ENCODE assay signal across 16 mouse cellular contexts in the genomic region with DNA sequence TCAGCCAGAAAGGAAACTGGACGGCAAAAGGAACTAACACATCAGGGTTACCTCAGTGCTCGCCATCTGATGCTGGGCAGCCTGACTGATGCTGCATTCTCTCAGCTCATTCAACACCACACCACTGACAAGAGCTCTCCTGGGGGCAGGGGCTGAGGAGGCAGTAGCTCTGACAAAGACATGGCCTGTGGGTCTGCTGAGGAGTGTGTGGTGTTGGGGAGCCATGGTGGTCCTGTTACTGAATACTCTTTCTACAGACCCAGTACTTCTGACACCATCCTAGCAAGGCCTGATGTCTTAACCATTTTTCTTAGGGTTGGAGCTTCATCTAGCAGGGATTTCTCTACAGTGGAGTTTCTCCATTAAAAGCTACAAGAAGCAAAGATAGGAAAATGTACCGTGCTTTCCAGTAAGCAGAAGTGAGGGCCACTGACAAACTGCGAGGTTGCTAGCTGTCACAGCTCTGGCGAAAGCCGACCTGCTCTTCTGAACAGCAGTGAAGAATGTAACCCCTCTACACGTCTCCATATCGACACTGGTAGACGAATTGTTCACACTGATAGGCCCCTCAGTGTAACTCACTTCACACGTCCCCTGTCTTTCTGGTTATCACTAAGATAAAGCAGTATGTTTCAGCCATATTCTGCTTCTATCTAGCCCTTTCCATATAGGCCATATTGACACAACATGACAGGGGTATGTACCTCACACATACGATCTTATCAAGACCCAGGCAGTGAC.
DNase-seq lines count a peak whose midpoint lies in the region; ATAC-seq and TF ChIP-seq lines count a peak whose summit lies in the region.
"Had no signal": no experiment of that assay in that cellular context is flagged by ENCODE, and none has a peak within 500 bp of the region (broad histone marks: within the 10 kb centered on the region; RNA-seq: fewer than 3 reads in every experiment).

No protein-coding gene starts in this region.

- peaks cover 25% of the 10 kb centered on the region for H3K4me1 ChIP-seq in heart, embryonic 11.5 days (ENCODE audit: control insufficient read depth, insufficient read depth, low read length)
- H3K4me1 ChIP-seq in hindbrain, embryonic 12.5 days, result peaks cover 6% of the 10 kb centered on the region
- no peaks in the 10 kb centered on the region for H3K4me1 ChIP-seq in hindbrain, postnatal 0 days (ENCODE audit: insufficient read depth, low read length)
- H3K4me1 ChIP-seq in neural tube, embryonic 14.5 days (ENCODE audit: control insufficient read depth, insufficient read depth, low read length), result no peaks in the 10 kb centered on the region
- 0 out of 2 replicates have a peak, but pooled peaks cover 2% of the 10 kb centered on the region for H3K4me1 ChIP-seq in neural tube, embryonic 15.5 days

- ATAC-seq in heart, embryonic 11.5 days (replicated peaks; ENCODE audit: insufficient number of reproducible peaks, low FRiP score, low TSS enrichment), result peak; percentile 72
- ATAC-seq in hindbrain, embryonic 12.5 days (ENCODE audit: low FRiP score), result peak; percentile 60; the same call in 1 of the 2 replicates
- ATAC-seq in hindbrain, postnatal 0 days, result no peak
- peak; percentile 31; the same call in 1 of the 2 replicates for ATAC-seq in neural tube, embryonic 14.5 days (ENCODE audit: low read depth)
- no peak; the same call in 1 of the 2 replicates for ATAC-seq in neural tube, embryonic 15.5 days (ENCODE audit: low FRiP score)
- ATAC-seq: forebrain, embryonic 13.5 days; lung, postnatal 0 days had no signal

- intact Hi-C loops in left cerebral cortex, postnatal 36 days (cut with DNase I), result no loop called here

- H3K9me3 ChIP-seq in heart, embryonic 11.5 days (replicated peaks; ENCODE audit: control insufficient read depth, low read length), result no peaks in the 10 kb centered on the region
- no peaks in the 10 kb centered on the region for H3K9me3 ChIP-seq in hindbrain, embryonic 12.5 days (replicated peaks)
- H3K9me3 ChIP-seq in hindbrain, postnatal 0 days (ENCODE audit: low read length), result no peaks in the 10 kb centered on the region
- H3K9me3 ChIP-seq in neural tube, embryonic 14.5 days (ENCODE audit: control insufficient read depth, low read length), result no peaks in the 10 kb centered on the region
- no peaks in the 10 kb centered on the region for H3K9me3 ChIP-seq in neural tube, embryonic 15.5 days (replicated peaks)
- H3K9me3 ChIP-seq: forebrain, embryonic 13.5 days; stomach, embryonic 15.5 days had no signal

- no peaks in the 10 kb centered on the region for H3K36me3 ChIP-seq in heart, embryonic 11.5 days (ENCODE audit: control insufficient read depth, insufficient read depth, low read length)
- H3K36me3 ChIP-seq in hindbrain, embryonic 12.5 days, result 0 out of 2 replicates have a peak, but pooled peaks cover 14% of the 10 kb centered on the region
- H3K36me3 ChIP-seq in hindbrain, postnatal 0 days (ENCODE audit: insufficient read depth, low read length), result no peaks in the 10 kb centered on the region
- peaks cover 4% of the 10 kb centered on the region; the same call in 1 of the 2 replicates for H3K36me3 ChIP-seq in neural tube, embryonic 14.5 days (ENCODE audit: control insufficient read depth, insufficient read depth, low read length)
- H3K36me3 ChIP-seq in neural tube, embryonic 15.5 days, result peaks cover 6% of the 10 kb centered on the region; the same call in 1 of the 2 replicates
- H3K36me3 ChIP-seq: stomach, embryonic 15.5 days had no signal

- peak overlapping the region; percentile 43; the same call in 1 of the 2 replicates for H3K9ac ChIP-seq in heart, embryonic 11.5 days (ENCODE audit: low read depth, low read length)
- no peak overlapping the region for H3K9ac ChIP-seq in hindbrain, embryonic 12.5 days
- H3K9ac ChIP-seq in hindbrain, postnatal 0 days (replicated peaks; ENCODE audit: low read length), result no peak overlapping the region
- no peak overlapping the region for H3K9ac ChIP-seq in neural tube, embryonic 14.5 days (replicated peaks; ENCODE audit: low read depth, low read length)
- H3K9ac ChIP-seq in neural tube, embryonic 15.5 days (replicated peaks), result no peak overlapping the region
- H3K9ac ChIP-seq: forebrain, embryonic 13.5 days; stomach, embryonic 15.5 days had no signal

- DNase-seq in heart, postnatal 4 days, result no peak
- no peak for DNase-seq in hindbrain, postnatal 0 days (ENCODE audit: low spot score)
- no peak for DNase-seq in left cerebral cortex, postnatal 36 days (ENCODE audit: low spot score in 2 of 2)
- DNase-seq in gastrocnemius, postnatal 10 days, result no peak
- DNase-seq: adrenal gland, adult 8-10 months; cerebellum, adult 8-10 months; kidney, adult 9 months; layer of hippocampus, postnatal 36 days; spleen, adult 18-20 months had no signal

- no peak overlapping the region for H3K4me3 ChIP-seq in heart, embryonic 11.5 days (ENCODE audit: low read depth, low read length)
- no peak overlapping the region for H3K4me3 ChIP-seq in hindbrain, embryonic 12.5 days
- no peak overlapping the region for H3K4me3 ChIP-seq in hindbrain, postnatal 0 days (ENCODE audit: low read length)
- no peak overlapping the region for H3K4me3 ChIP-seq in neural tube, embryonic 14.5 days (ENCODE audit: low read depth, low read length)
- H3K4me3 ChIP-seq in neural tube, embryonic 15.5 days (replicated peaks), result no peak overlapping the region
- H3K4me3 ChIP-seq: forebrain, embryonic 13.5 days; stomach, embryonic 15.5 days had no signal

- H3K27ac ChIP-seq in heart, embryonic 11.5 days (ENCODE audit: low read depth, low read length), result peak overlapping the region; percentile 89
- no peak overlapping the region for H3K27ac ChIP-seq in hindbrain, embryonic 12.5 days
- H3K27ac ChIP-seq in hindbrain, postnatal 0 days, result no peak overlapping the region
- no peak overlapping the region for H3K27ac ChIP-seq in neural tube, embryonic 14.5 days (ENCODE audit: low read depth, low read length)
- no peak overlapping the region for H3K27ac ChIP-seq in neural tube, embryonic 15.5 days (replicated peaks)
- H3K27ac ChIP-seq: forebrain, embryonic 13.5 days; stomach, embryonic 15.5 days had no signal

- H3K27me3 ChIP-seq in heart, embryonic 11.5 days (ENCODE audit: control insufficient read depth, insufficient read depth, low read length), result no peaks in the 10 kb centered on the region
- H3K27me3 ChIP-seq in hindbrain, embryonic 12.5 days, result no peaks in the 10 kb centered on the region
- H3K27me3 ChIP-seq in hindbrain, postnatal 0 days (ENCODE audit: insufficient read depth, low read length), result no peaks in the 10 kb centered on the region
- no peaks in the 10 kb centered on the region for H3K27me3 ChIP-seq in neural tube, embryonic 14.5 days (ENCODE audit: control insufficient read depth, insufficient read depth, low read length)
- H3K27me3 ChIP-seq in neural tube, embryonic 15.5 days (replicated peaks), result no peaks in the 10 kb centered on the region
- H3K27me3 ChIP-seq: forebrain, embryonic 13.5 days; stomach, embryonic 15.5 days had no signal

- no peak for TF ChIP-seq CTCF in hindbrain, postnatal 0 days (IDR thresholded peaks at IDR 0.05; ENCODE audit: low read depth)

- 26% methylated on average over 11 of the region's 11 CpGs for WGBS in heart, embryonic 11.5 days (ENCODE audit: insufficient replicate concordance)
- 60% methylated on average over 11 of the region's 11 CpGs for WGBS in hindbrain, embryonic 12.5 days
- WGBS in hindbrain, postnatal 0 days, result 70% methylated on average over 11 of the region's 11 CpGs
- 78% methylated on average over 11 of the region's 11 CpGs for WGBS in neural tube, embryonic 14.5 days
- 84% methylated on average over 11 of the region's 11 CpGs for WGBS in neural tube, embryonic 15.5 days

- H3K4me2 ChIP-seq in heart, embryonic 11.5 days, result peak overlapping the region; percentile 27
- no peak overlapping the region for H3K4me2 ChIP-seq in hindbrain, embryonic 12.5 days (replicated peaks)
- H3K4me2 ChIP-seq in hindbrain, postnatal 0 days (ENCODE audit: low read depth, low read length), result no peak overlapping the region
- H3K4me2 ChIP-seq in neural tube, embryonic 14.5 days (ENCODE audit: low read depth, low read length), result no peak overlapping the region
- H3K4me2 ChIP-seq in neural tube, embryonic 15.5 days, result no peak overlapping the region
- H3K4me2 ChIP-seq: forebrain, embryonic 13.5 days; stomach, embryonic 15.5 days had no signal

Comparison
In these comparisons a context has a peak if more than half of its experiments do, and no peak if none do; other contexts are left out.
1. ATAC-seq: peak in heart, embryonic 11.5 days (single experiment), hindbrain, embryonic 12.5 days (single experiment) and neural tube, embryonic 14.5 days (single experiment); none in hindbrain, postnatal 0 days (single experiment) and neural tube, embryonic 15.5 days (single experiment).